Comparison of ENCODE assay signal across 21 mouse cellular contexts in genomic region chr15:42768396-42768795, GRCm38 (mm10).
A peak's percentile ranks its signal among the peaks of the same experiment; 100 is the strongest.
DNase-seq lines count a peak whose midpoint lies in the region; ATAC-seq and TF ChIP-seq lines count a peak whose summit lies in the region.
"Had no signal": no experiment of that assay in that cellular context is flagged by ENCODE, and none has a peak within 500 bp of the region (broad histone marks: within the 10 kb centered on the region; RNA-seq: fewer than 3 reads in every experiment).

No protein-coding gene starts in this region.

- peaks cover 16% of the 10 kb centered on the region for H3K4me1 ChIP-seq in heart, embryonic 13.5 days
- H3K4me1 ChIP-seq in heart, postnatal 0 days (ENCODE audit: control insufficient read depth, insufficient read depth): peaks cover 7% of the 10 kb centered on the region; the same call in 1 of the 2 replicates
- H3K4me1 ChIP-seq in kidney, embryonic 14.5 days (ENCODE audit: control insufficient read depth, insufficient read depth, low read length): no peaks in the 10 kb centered on the region
- no peaks in the 10 kb centered on the region for H3K4me1 ChIP-seq in thymus, adult 2 months (replicated peaks; ENCODE audit: control insufficient read depth, insufficient read depth, low read length)
- H3K4me1 ChIP-seq: embryonic facial prominence, embryonic 10.5 days; hindbrain, embryonic 10.5 days; intestine, embryonic 15.5 days; kidney, embryonic 15.5 days had no signal

- H3K4me2 ChIP-seq in heart, embryonic 13.5 days: no peak overlapping the region
- no peak overlapping the region for H3K4me2 ChIP-seq in heart, postnatal 0 days (ENCODE audit: low read depth, low read length)
- H3K4me2 ChIP-seq in kidney, embryonic 14.5 days (replicated peaks; ENCODE audit: low read depth, low read length): no peak overlapping the region
- H3K4me2 ChIP-seq: hindbrain, embryonic 14.5 days; intestine, embryonic 15.5 days; kidney, embryonic 15.5 days had no signal

- WGBS in heart, embryonic 13.5 days: 7% methylated on average over 3 of the region's 3 CpGs
- WGBS in heart, postnatal 0 days: 8% methylated on average over 3 of the region's 3 CpGs
- 31% methylated on average over 3 of the region's 3 CpGs for WGBS in kidney, embryonic 14.5 days
- 59% methylated on average over 3 of the region's 3 CpGs for WGBS in thymus, adult 2 months

- no peak overlapping the region for H3K4me3 ChIP-seq in heart, embryonic 13.5 days
- H3K4me3 ChIP-seq in heart, postnatal 0 days (ENCODE audit: low read depth, low read length): no peak overlapping the region
- no peak overlapping the region for H3K4me3 ChIP-seq in kidney, embryonic 14.5 days (ENCODE audit: low read length)
- no peak overlapping the region for H3K4me3 ChIP-seq in thymus, adult 2 months (ENCODE audit: control insufficient read depth, insufficient read depth, low read length)
- H3K4me3 ChIP-seq: embryonic facial prominence, embryonic 10.5 days; hindbrain, embryonic 10.5 days; intestine, embryonic 15.5 days; kidney, embryonic 15.5 days had no signal

- intact Hi-C loops in heart, postnatal 25 days (cut with DNase I): loop anchor here (5.0 kb wide), 1 partner anchor 104 kb away; no protein-coding TSS in a partner anchor

- no peak for TF ChIP-seq POLR2A in thymus, adult 2 months (IDR thresholded peaks at IDR 0.05; ENCODE audit: control insufficient read depth, extremely low read depth, insufficient read depth, low read length, poor library complexity)

- TF ChIP-seq EP300 in heart, postnatal 0 days (IDR thresholded peaks at IDR 0.05; ENCODE audit: low read depth): peak; percentile 94

- H3K27ac ChIP-seq in heart, embryonic 13.5 days (replicated peaks): peak overlapping the region; percentile 74
- H3K27ac ChIP-seq in heart, postnatal 0 days (ENCODE audit: low read depth): peak overlapping the region; percentile 85
- no peak overlapping the region for H3K27ac ChIP-seq in kidney, embryonic 14.5 days (ENCODE audit: low read depth, low read length)
- no peak overlapping the region for H3K27ac ChIP-seq in thymus, adult 2 months (ENCODE audit: control insufficient read depth, insufficient read depth, low read length)
- H3K27ac ChIP-seq: embryonic facial prominence, embryonic 10.5 days; hindbrain, embryonic 10.5 days; hindbrain, embryonic 14.5 days; intestine, embryonic 15.5 days; kidney, embryonic 15.5 days had no signal

- no peak; the same call in 1 of the 2 replicates for ATAC-seq in heart, embryonic 13.5 days (ENCODE audit: extremely low read depth, insufficient number of reproducible peaks, low FRiP score, low TSS enrichment)
- ATAC-seq in heart, postnatal 0 days (ENCODE audit: insufficient read depth, low read depth): peak; percentile 93
- no peak for ATAC-seq in kidney, embryonic 14.5 days (ENCODE audit: low FRiP score, low TSS enrichment)
- ATAC-seq: activated CD4-positive, CD25-positive, alpha-beta regulatory T cell, adult 4 months; forebrain, embryonic 14.5 days; intestine, embryonic 15.5 days; Patski had no signal

- no peaks in the 10 kb centered on the region for H3K36me3 ChIP-seq in heart, embryonic 13.5 days
- no peaks in the 10 kb centered on the region for H3K36me3 ChIP-seq in heart, postnatal 0 days (replicated peaks; ENCODE audit: control insufficient read depth, insufficient read depth, low read length)
- H3K36me3 ChIP-seq in kidney, embryonic 14.5 days (ENCODE audit: control insufficient read depth, insufficient read depth, low read length): no peaks in the 10 kb centered on the region
- no peaks in the 10 kb centered on the region for H3K36me3 ChIP-seq in thymus, adult 2 months (ENCODE audit: control insufficient read depth, insufficient read depth, low read length)
- H3K36me3 ChIP-seq: embryonic facial prominence, embryonic 10.5 days; hindbrain, embryonic 10.5 days; intestine, embryonic 15.5 days; kidney, embryonic 15.5 days had no signal

- H3K9ac ChIP-seq in heart, embryonic 13.5 days: no peak overlapping the region
- no peak overlapping the region for H3K9ac ChIP-seq in heart, postnatal 0 days (replicated peaks; ENCODE audit: low read depth, low read length)
- no peak overlapping the region for H3K9ac ChIP-seq in kidney, embryonic 14.5 days (ENCODE audit: low read depth, low read length)
- H3K9ac ChIP-seq: hindbrain, embryonic 14.5 days; intestine, embryonic 15.5 days; kidney, embryonic 15.5 days had no signal

- H3K27me3 ChIP-seq in heart, embryonic 13.5 days (replicated peaks): no peaks in the 10 kb centered on the region
- no peaks in the 10 kb centered on the region for H3K27me3 ChIP-seq in heart, postnatal 0 days (ENCODE audit: control insufficient read depth, insufficient read depth, low read length)
- no peaks in the 10 kb centered on the region for H3K27me3 ChIP-seq in kidney, embryonic 14.5 days (ENCODE audit: control insufficient read depth, insufficient read depth, low read length)
- H3K27me3 ChIP-seq in thymus, adult 2 months (ENCODE audit: control insufficient read depth, insufficient read depth, low read length): no peaks in the 10 kb centered on the region
- H3K27me3 ChIP-seq: intestine, embryonic 15.5 days; kidney, embryonic 15.5 days had no signal

- DNase-seq in heart, adult 18-20 months: peak; percentile 54 to 64
- DNase-seq in heart, postnatal 25 days (ENCODE audit: low spot score): no peak
- peak; percentile 43 to 46 for DNase-seq in heart, adult 9 months (ENCODE audit: low spot score in 2 of 2)
- DNase-seq in heart, postnatal 0 days (ENCODE audit: low spot score): peak; percentile 82
- DNase-seq in lung, postnatal 14 days: no peak
- DNase-seq in thymus, adult 2 months: no peak
- DNase-seq: adrenal gland, postnatal 25 days; cerebellum, adult 2 months; cerebellum, postnatal 10 days; gastrocnemius, postnatal 10 days; kidney, adult 18-20 months had no signal

- H3K9me3 ChIP-seq in heart, embryonic 13.5 days: no peaks in the 10 kb centered on the region
- H3K9me3 ChIP-seq in heart, postnatal 0 days (replicated peaks; ENCODE audit: control insufficient read depth, low read length): no peaks in the 10 kb centered on the region
- no peaks in the 10 kb centered on the region for H3K9me3 ChIP-seq in kidney, embryonic 14.5 days (ENCODE audit: control insufficient read depth, low read length)
- H3K9me3 ChIP-seq: embryonic facial prominence, embryonic 10.5 days; hindbrain, embryonic 10.5 days; intestine, embryonic 15.5 days; kidney, embryonic 15.5 days had no signal

- TF ChIP-seq CTCF in heart, postnatal 0 days (IDR thresholded peaks at IDR 0.05; ENCODE audit: low read depth): no peak
- TF ChIP-seq CTCF in thymus, adult 2 months (IDR thresholded peaks at IDR 0.05; ENCODE audit: borderline replicate concordance, control insufficient read depth, extremely low read depth, insufficient read depth, low read length, poor library complexity): no peak

Comparison
In these comparisons a context has a peak if more than half of its experiments do, and no peak if none do; other contexts are left out.
1. DNase-seq: peak in heart, adult 18-20 months (2 of 2), heart, adult 9 months (2 of 2) and heart, postnatal 0 days (single experiment); none in heart, postnatal 25 days (single experiment), lung, postnatal 14 days (single experiment) and thymus, adult 2 months (single experiment).
2. H3K27ac ChIP-seq: peak in heart, embryonic 13.5 days (single experiment) and heart, postnatal 0 days (single experiment); none in kidney, embryonic 14.5 days (single experiment) and thymus, adult 2 months (single experiment).